Mouse (Mus musculus): ENCODE measurements around the gene Eno4. TPM values are rescaled to one million over a fixed set of nuclear protein-coding genes. Genes with fewer than 3 reads are reported as not detected.

Eno4 gene
- polyA plus RNA-seq, 2 experiments = 0.03 TPM; not detected in 1

GRCm38 (mm10) chr19:58903899-58904327, 39.3 kb upstream of the Eno4 start:
- H3K4me2 ChIP-seq (ENCODE audit: low read depth) = peak overlapping the region; percentile 11; the same call in 1 of the 2 replicates
- DNase-seq (ENCODE audit: low read depth in 3 of 3, low spot score in 3 of 3) (no peak), ATAC-seq (ENCODE audit: insufficient read depth) (no peak)
- no peak overlapping the region for H3K9ac ChIP-seq (replicated peaks)
- TF ChIP-seq EP300 (IDR thresholded peaks at IDR 0.05; ENCODE audit: low read depth) (no peak), CTCF (IDR thresholded peaks at IDR 0.05; ENCODE audit: low read depth) (peak; percentile 91)
- H3K9me3 ChIP-seq (ENCODE audit: control insufficient read depth, low read length) = no peaks in the 10 kb centered on the region
- H3K4me1 ChIP-seq (replicated peaks; ENCODE audit: control insufficient read depth in 2 of 2, insufficient read depth in 2 of 2, low read length in 1 of 2) = 0 out of 4 replicates have a peak, but pooled peaks cover 0 to 4% of the 10 kb centered on the region in 2 experiments
- H3K27me3 ChIP-seq (ENCODE audit: control insufficient read depth, insufficient read depth, low read length) = no peaks in the 10 kb centered on the region
- no peak overlapping the region for H3K27ac ChIP-seq
- peak overlapping the region in 1 of 2 experiments; percentile 13; a peak in 2 of 4 replicates for H3K4me3 ChIP-seq (ENCODE audit: insufficient read depth in 1 of 2, low read depth in 2 of 2, low read length in 2 of 2)
- WGBS (ENCODE audit: insufficient replicate concordance) = under 1% methylated on average over 11 of the region's 11 CpGs
- H3K36me3 ChIP-seq (replicated peaks; ENCODE audit: control insufficient read depth, insufficient read depth, low read depth) = no peaks in the 10 kb centered on the region

GRCm38 (mm10) chr19:58906685-58907084, 36.5 kb upstream of the Eno4 start:
- 0 out of 4 replicates have a peak, but pooled peaks cover 0 to 4% of the 10 kb centered on the region in 2 experiments for H3K4me1 ChIP-seq (replicated peaks; ENCODE audit: control insufficient read depth in 2 of 2, insufficient read depth in 2 of 2, low read length in 1 of 2)
- no peaks in the 10 kb centered on the region for H3K27me3 ChIP-seq (ENCODE audit: control insufficient read depth, insufficient read depth, low read length)
- H3K4me2 ChIP-seq (ENCODE audit: low read depth) = no peak overlapping the region
- H3K9ac ChIP-seq (replicated peaks) = no peak overlapping the region
- 0 out of 2 replicates have a peak, but pooled peaks have one; percentile 15 for TF ChIP-seq CTCF (IDR thresholded peaks at IDR 0.05; ENCODE audit: low read depth)
- no peak for TF ChIP-seq EP300 (IDR thresholded peaks at IDR 0.05; ENCODE audit: low read depth)
- H3K27ac ChIP-seq = no peak overlapping the region
- no peak for ATAC-seq (ENCODE audit: insufficient read depth)
- DNase-seq (ENCODE audit: low read depth in 3 of 3, low spot score in 3 of 3) = no peak
- no peaks in the 10 kb centered on the region for H3K36me3 ChIP-seq (replicated peaks; ENCODE audit: control insufficient read depth, insufficient read depth, low read depth)
- WGBS (ENCODE audit: insufficient replicate concordance) = 51% methylated on average over 9 of the region's 9 CpGs
- no peak overlapping the region for H3K4me3 ChIP-seq (ENCODE audit: insufficient read depth in 1 of 2, low read depth in 2 of 2, low read length in 2 of 2)
- H3K9me3 ChIP-seq (ENCODE audit: control insufficient read depth, low read length) = no peaks in the 10 kb centered on the region

GRCm38 (mm10) chr19:58908018-58908417, 35.2 kb upstream of the Eno4 start:
- no peaks in the 10 kb centered on the region for H3K36me3 ChIP-seq (replicated peaks; ENCODE audit: control insufficient read depth, insufficient read depth, low read depth)
- TF ChIP-seq CTCF (IDR thresholded peaks at IDR 0.05; ENCODE audit: low read depth) = no peak
- TF ChIP-seq EP300 (IDR thresholded peaks at IDR 0.05; ENCODE audit: low read depth) = no peak
- no peaks in the 10 kb centered on the region for H3K9me3 ChIP-seq (ENCODE audit: control insufficient read depth, low read length)
- 0 out of 4 replicates have a peak, but pooled peaks cover 0 to 4% of the 10 kb centered on the region in 2 experiments for H3K4me1 ChIP-seq (replicated peaks; ENCODE audit: control insufficient read depth in 2 of 2, insufficient read depth in 2 of 2, low read length in 1 of 2)
- H3K9ac ChIP-seq (replicated peaks) = no peak overlapping the region
- ATAC-seq (ENCODE audit: insufficient read depth) (no peak), DNase-seq (ENCODE audit: low read depth in 3 of 3, low spot score in 3 of 3) (no peak)
- no peak overlapping the region for H3K4me3 ChIP-seq (ENCODE audit: insufficient read depth in 1 of 2, low read depth in 2 of 2, low read length in 2 of 2)
- H3K27ac ChIP-seq = no peak overlapping the region
- no peaks in the 10 kb centered on the region for H3K27me3 ChIP-seq (ENCODE audit: control insufficient read depth, insufficient read depth, low read length)
- WGBS (ENCODE audit: insufficient replicate concordance) = 45% methylated on average over 10 of the region's 10 CpGs
- H3K4me2 ChIP-seq (ENCODE audit: low read depth) = no peak overlapping the region

GRCm38 (mm10) chr19:58910941-58911368, 32.3 kb upstream of the Eno4 start:
- 0 out of 2 replicates have a peak, but pooled peaks have one; percentile 13 for ATAC-seq (ENCODE audit: insufficient read depth)
- no peak overlapping the region for H3K9ac ChIP-seq (replicated peaks)
- WGBS (ENCODE audit: insufficient replicate concordance) = 3% methylated on average over 11 of the region's 11 CpGs

GRCm38 (mm10) chr19:58911386-58911785, 31.8 kb upstream of the Eno4 start:
- no peak overlapping the region for H3K27ac ChIP-seq
- no peaks in the 10 kb centered on the region for H3K36me3 ChIP-seq (replicated peaks; ENCODE audit: control insufficient read depth, insufficient read depth, low read depth)
- no peaks in the 10 kb centered on the region for H3K9me3 ChIP-seq (ENCODE audit: control insufficient read depth, low read length)
- peak overlapping the region; percentile 44 for H3K4me2 ChIP-seq (ENCODE audit: low read depth)
- no peak for DNase-seq (ENCODE audit: low read depth in 3 of 3, low spot score in 3 of 3)
- ATAC-seq (ENCODE audit: insufficient read depth) = no peak
- TF ChIP-seq CTCF (IDR thresholded peaks at IDR 0.05; ENCODE audit: low read depth) = peak; percentile 65
- no peak for TF ChIP-seq EP300 (IDR thresholded peaks at IDR 0.05; ENCODE audit: low read depth)
- 0 out of 4 replicates have a peak, but pooled peaks cover 0 to 4% of the 10 kb centered on the region in 2 experiments for H3K4me1 ChIP-seq (replicated peaks; ENCODE audit: control insufficient read depth in 2 of 2, insufficient read depth in 2 of 2, low read length in 1 of 2)
- H3K4me3 ChIP-seq (ENCODE audit: insufficient read depth in 1 of 2, low read depth in 2 of 2, low read length in 2 of 2) = peak overlapping the region; percentile 21 to 45; a peak in 3 of 4 replicates
- 7% methylated on average over 9 of the region's 9 CpGs for WGBS (ENCODE audit: insufficient replicate concordance)
- H3K27me3 ChIP-seq (ENCODE audit: control insufficient read depth, insufficient read depth, low read length) = no peaks in the 10 kb centered on the region
- H3K9ac ChIP-seq (replicated peaks) = no peak overlapping the region

More at GRCm38 (mm10) chr19:58910941-58911368, 32.3 kb upstream of the Eno4 start:
- Histone ChIP-seq H3K4me3 (ENCODE audit: insufficient read depth in 1 of 2, low read depth in 2 of 2, low read length in 2 of 2) (peak overlapping the region; percentile 21 to 45; a peak in 3 of 4 replicates), H3K36me3 (replicated peaks; ENCODE audit: control insufficient read depth, insufficient read depth, low read depth) (no peaks in the 10 kb centered on the region), H3K9me3 (ENCODE audit: control insufficient read depth, low read length) (no peaks in the 10 kb centered on the region), H3K4me1 (replicated peaks; ENCODE audit: control insufficient read depth in 2 of 2, insufficient read depth in 2 of 2, low read length in 1 of 2) (0 out of 4 replicates have a peak, but pooled peaks cover 0 to 4% of the 10 kb centered on the region in 2 experiments), H3K27me3 (ENCODE audit: control insufficient read depth, insufficient read depth, low read length) (no peaks in the 10 kb centered on the region), H3K4me2 (ENCODE audit: low read depth) (peak overlapping the region; percentile 44), H3K27ac (no peak overlapping the region)
- no peak; the same call in 1 of the 2 replicates for TF ChIP-seq CTCF (IDR thresholded peaks at IDR 0.05; ENCODE audit: low read depth)
- no peak for TF ChIP-seq EP300 (IDR thresholded peaks at IDR 0.05; ENCODE audit: low read depth)
- no peak for DNase-seq (ENCODE audit: low read depth in 3 of 3, low spot score in 3 of 3)

All from liver, embryonic 14.5 days (tissue).